ENCODE assay signal across 9 mouse cellular contexts in genomic region chr1:88742372-88742771, GRCm38 (mm10). TPM values are rescaled to one million over a fixed set of nuclear protein-coding genes. Genes with fewer than 3 reads are reported as not detected.
A peak's percentile ranks its signal among the peaks of the same experiment; 100 is the strongest.
DNase-seq lines count a peak whose midpoint lies in the region; ATAC-seq and TF ChIP-seq lines count a peak whose summit lies in the region.
"Had no signal": no experiment of that assay in that cellular context is flagged by ENCODE, and none has a peak within 500 bp of the region (broad histone marks: within the 10 kb centered on the region; RNA-seq: fewer than 3 reads in every experiment).

No protein-coding gene starts in this region.

- no peak overlapping the region for H3K27ac ChIP-seq in kidney, embryonic 14.5 days (ENCODE audit: low read depth, low read length)
- no peak overlapping the region for H3K27ac ChIP-seq in CH12.LX (ENCODE audit: insufficient read depth, low read depth)
- no peak overlapping the region for H3K27ac ChIP-seq in embryonic fibroblast, embryonic 13.5 days (ENCODE audit: insufficient read depth, low read length)

- TF ChIP-seq EP300 in CH12.LX (IDR thresholded peaks at IDR 0.05; ENCODE audit: low read length) = no peak

- H3K36me3 ChIP-seq in kidney, embryonic 14.5 days (ENCODE audit: control insufficient read depth, insufficient read depth, low read length) = no peaks in the 10 kb centered on the region
- H3K36me3 ChIP-seq in CH12.LX (replicated peaks in 1 of 2; ENCODE audit: control insufficient read depth in 1 of 2, insufficient read depth in 1 of 2, low read length in 1 of 2) = no peaks in the 10 kb centered on the region

- peak; percentile 61 for TF ChIP-seq RAD21 in CH12.LX (IDR thresholded peaks at IDR 0.05; ENCODE audit: low read depth, low read length)

- H3K4me3 ChIP-seq in kidney, embryonic 14.5 days (ENCODE audit: low read length) = no peak overlapping the region
- H3K4me3 ChIP-seq in CH12.LX (replicated peaks in 1 of 3; ENCODE audit: low read depth in 2 of 3, low read length in 2 of 3, poor library complexity in 1 of 3) = no peak overlapping the region
- H3K4me3 ChIP-seq in embryonic fibroblast, embryonic 13.5 days (ENCODE audit: insufficient read depth, low read length) = no peak overlapping the region
- H3K4me3 ChIP-seq: erythroblast, embryonic 14.5 days had no signal

- dilution Hi-C loops in CH12.LX (cut with MboI; ENCODE audit: extremely low pct_ligation_motif_present, extremely low pct_unique_long_range_greater_than_20kb, low sequenced_read_pairs) = no loop called here

- intact Hi-C loops in left cerebral cortex, postnatal 25 days (cut with DNase I) = loop anchor here (1.0 to 10.0 kb wide), 3 partner anchors 318 to 862 kb away; no protein-coding TSS in a partner anchor

- no peaks in the 10 kb centered on the region for H3K79me2 ChIP-seq in CH12.LX (replicated peaks; ENCODE audit: control insufficient read depth, extremely low read depth, insufficient read depth, poor library complexity, severe bottlenecking)

- no peaks in the 10 kb centered on the region for H3K4me1 ChIP-seq in kidney, embryonic 14.5 days (ENCODE audit: control insufficient read depth, insufficient read depth, low read length)
- no peaks in the 10 kb centered on the region; a peak in 1 of 4 replicates for H3K4me1 ChIP-seq in CH12.LX (ENCODE audit: control insufficient read depth in 1 of 2, insufficient read depth in 2 of 2)
- no peaks in the 10 kb centered on the region for H3K4me1 ChIP-seq in embryonic fibroblast, embryonic 13.5 days (ENCODE audit: control insufficient read depth, insufficient read depth, low read length)

- H3K4me2 ChIP-seq in kidney, embryonic 14.5 days (replicated peaks; ENCODE audit: low read depth, low read length) = no peak overlapping the region
- no peak overlapping the region for H3K4me2 ChIP-seq in CH12.LX (ENCODE audit: insufficient read depth, low read depth, poor library complexity, severe bottlenecking)

- peak; percentile 75 to 77 for TF ChIP-seq CTCF in CH12.LX (conservative IDR thresholded peaks at IDR 0.05 in 1 of 2, IDR thresholded peaks at IDR 0.05 in 1 of 2; ENCODE audit: low read depth in 2 of 2, low read length in 2 of 2)
- peak; percentile 56; the same call in 1 of the 2 replicates for TF ChIP-seq CTCF in embryonic fibroblast, embryonic 13.5 days (IDR thresholded peaks at IDR 0.05; ENCODE audit: borderline replicate concordance, insufficient read depth, low read length)

- WGBS in kidney, embryonic 14.5 days = 54% methylated on average over 7 of the region's 7 CpGs

- no peak for TF ChIP-seq POLR2A in CH12.LX (IDR thresholded peaks at IDR 0.05; ENCODE audit: low read depth, low read length)
- TF ChIP-seq POLR2A in embryonic fibroblast, embryonic 13.5 days (IDR thresholded peaks at IDR 0.05; ENCODE audit: low read depth, low read length) = no peak

- DNase-seq in kidney, adult 18-20 months = peak; percentile 47
- peak; percentile 42 for DNase-seq in CH12.LX (ENCODE audit: extremely low read depth)
- peak; percentile 28 for DNase-seq in adrenal gland, adult 2 months
- peak; percentile 62 for DNase-seq in left cerebral cortex, postnatal 25 days (ENCODE audit: low spot score in 2 of 2)
- peak; percentile 67 to 77 for DNase-seq in right cerebral cortex, postnatal 10 days (ENCODE audit: low spot score in 2 of 2)
- DNase-seq in spleen, postnatal 4 days (ENCODE audit: low spot score in 2 of 2) = no peak

- H3K9me3 ChIP-seq in kidney, embryonic 14.5 days (ENCODE audit: control insufficient read depth, low read length) = no peaks in the 10 kb centered on the region
- peaks cover 58% of the 10 kb centered on the region for H3K9me3 ChIP-seq in CH12.LX (replicated peaks; ENCODE audit: low read length)

- ATAC-seq in kidney, embryonic 14.5 days (ENCODE audit: low FRiP score, low TSS enrichment) = no peak

- H3K27me3 ChIP-seq in kidney, embryonic 14.5 days (ENCODE audit: control insufficient read depth, insufficient read depth, low read length) = no peaks in the 10 kb centered on the region
- H3K27me3 ChIP-seq in CH12.LX (replicated peaks) = no peaks in the 10 kb centered on the region

- in situ Hi-C loops in CH12.LX (cut with MboI; ENCODE audit: low pct_ligation_motif_present, low pct_unique_long_range_greater_than_20kb, low sequenced_read_pairs) = loop anchor here (25.0 kb wide), 1 partner anchor 445 kb away; no protein-coding TSS in a partner anchor

- H3K9ac ChIP-seq in kidney, embryonic 14.5 days (ENCODE audit: low read depth, low read length) = no peak overlapping the region
- H3K9ac ChIP-seq in CH12.LX (ENCODE audit: insufficient read depth, low read depth) = no peak overlapping the region

TF ChIP-seq in CH12.LX, 34 proteins besides CTCF, POLR2A, EP300 and RAD21:
- TF ChIP-seq IRF4 (IDR thresholded peaks at IDR 0.05; ENCODE audit: low read depth, low read length) (no peak), NRF1 (IDR thresholded peaks at IDR 0.05; ENCODE audit: low read depth, low read length) (no peak), TCF12 (IDR thresholded peaks at IDR 0.05; ENCODE audit: low read depth, low read length) (no peak), GABPA (IDR thresholded peaks at IDR 0.05; ENCODE audit: insufficient replicate concordance, low read depth, low read length) (no peak), SMC3 (IDR thresholded peaks at IDR 0.05; ENCODE audit: low read depth, low read length) (peak; percentile 73), ELF1 (IDR thresholded peaks at IDR 0.05; ENCODE audit: low read depth, low read length) (0 out of 2 replicates have a peak, but pooled peaks have one; percentile 27), BHLHE40 (IDR thresholded peaks at IDR 0.05; ENCODE audit: low read depth, low read length) (no peak), SIN3A (IDR thresholded peaks at IDR 0.05; ENCODE audit: low read length) (no peak)

RNA-seq across cellular contexts. Expression of gene Arl4c, which starts 40.4 kb away (rescaled TPM):
- 13.7 and 14.7 TPM in 2 replicates for polyA plus RNA-seq in kidney, embryonic 14.5 days (2014; fragmentation: Nextera tagmentation; extraction: Ambion mirVana)
- total RNA-seq in CH12.LX (2012; rRNA removed) = 32.2 and 33.9 TPM in 2 replicates
- total RNA-seq in CH12.LX (2014; rRNA removed) = 24.1 and 25.8 TPM in 2 replicates
- polyA plus RNA-seq in CH12.LX (2012; ENCODE audit: insufficient read length, low read depth) = 30.8 and 31.6 TPM in 2 replicates
- total RNA-seq in adrenal gland, adult 2 months (2021) = 10 to 100 TPM in 1 of 2 experiments, 1 to 10 TPM in 1; 7.3 to 14.8 TPM
- polyA plus RNA-seq in adrenal gland, adult 2 months (2012; rRNA removed) = 12.3 and 14.3 TPM in 2 replicates
- polyA plus RNA-seq in embryonic fibroblast, embryonic 13.5 days (2011; ENCODE audit: insufficient read length, low read depth, missing spikeins) = 36.4 and 60.3 TPM in 2 replicates
- total RNA-seq in left cerebral cortex, postnatal 25 days (2021) = 10 to 100 TPM; 32.7 to 34.7 TPM

Comparison
In these comparisons a context has a peak if more than half of its experiments do, and no peak if none do; other contexts are left out.
1. DNase-seq: peak in kidney, adult 18-20 months (single experiment), CH12.LX (single experiment), adrenal gland, adult 2 months (single experiment), left cerebral cortex, postnatal 25 days (2 of 2) and right cerebral cortex, postnatal 10 days (2 of 2); none in spleen, postnatal 4 days (0 of 2).